ENCODE assay signal across 9 mouse cellular contexts in genomic region chr8:84065037-84065436, GRCm38 (mm10). TPM values are rescaled to one million over a fixed set of nuclear protein-coding genes. Genes with fewer than 3 reads are reported as not detected.
DNase-seq lines count a peak whose midpoint lies in the region; ATAC-seq and TF ChIP-seq lines count a peak whose summit lies in the region.
"Had no signal": no experiment of that assay in that cellular context is flagged by ENCODE, and none has a peak within 500 bp of the region (broad histone marks: within the 10 kb centered on the region; RNA-seq: fewer than 3 reads in every experiment).

Gm10643 (minus strand) TSS chr8:84065137.

- no peak for ATAC-seq in heart, embryonic 16.5 days (replicated peaks; ENCODE audit: extremely low read depth, insufficient read depth, low FRiP score)
- no peak for ATAC-seq in G1E (ENCODE audit: extremely low read depth, insufficient number of reproducible peaks, low FRiP score, poor library complexity, severe bottlenecking)
- ATAC-seq: Patski had no signal

- no peaks in the 10 kb centered on the region for H3K36me3 ChIP-seq in heart, embryonic 16.5 days (ENCODE audit: control insufficient read depth, insufficient read depth)
- peaks cover 11% of the 10 kb centered on the region for H3K36me3 ChIP-seq in G1E (replicated peaks)
- no peaks in the 10 kb centered on the region for H3K36me3 ChIP-seq in hindbrain, embryonic 10.5 days
- H3K36me3 ChIP-seq in midbrain, embryonic 10.5 days: no peaks in the 10 kb centered on the region

- H3K4me3 ChIP-seq in heart, embryonic 16.5 days (ENCODE audit: low read length): peak within 1 kb of the TSS; percentile 85
- peak within 1 kb of the TSS; percentile 81 for H3K4me3 ChIP-seq in G1E (ENCODE audit: low read depth, low read length)
- peak within 1 kb of the TSS; percentile 85 for H3K4me3 ChIP-seq in hindbrain, embryonic 10.5 days
- H3K4me3 ChIP-seq in midbrain, embryonic 10.5 days: peak within 1 kb of the TSS; percentile 90

- peak within 1 kb of the TSS; percentile 90 for H3K27ac ChIP-seq in heart, embryonic 16.5 days (ENCODE audit: low read length)
- peak within 1 kb of the TSS; percentile 92 for H3K27ac ChIP-seq in hindbrain, embryonic 10.5 days
- peak within 1 kb of the TSS; percentile 97 for H3K27ac ChIP-seq in midbrain, embryonic 10.5 days (replicated peaks)

- WGBS in heart, embryonic 16.5 days: 95% methylated on average over 1 of the region's 1 CpGs
- 94% methylated on average over 1 of the region's 1 CpGs for WGBS in hindbrain, embryonic 10.5 days
- 94% methylated on average over 1 of the region's 1 CpGs for WGBS in midbrain, embryonic 10.5 days

- no peaks in the 10 kb centered on the region for H3K9me3 ChIP-seq in heart, embryonic 16.5 days (replicated peaks; ENCODE audit: control insufficient read depth, low read length)
- no peaks in the 10 kb centered on the region for H3K9me3 ChIP-seq in G1E (replicated peaks)
- no peaks in the 10 kb centered on the region for H3K9me3 ChIP-seq in hindbrain, embryonic 10.5 days
- no peaks in the 10 kb centered on the region for H3K9me3 ChIP-seq in midbrain, embryonic 10.5 days (replicated peaks)

- TF ChIP-seq CTCF in G1E (IDR thresholded peaks at IDR 0.05; ENCODE audit: low read depth, low read length): no peak

- H3K27me3 ChIP-seq in heart, embryonic 16.5 days (ENCODE audit: control insufficient read depth, insufficient read depth, low read length): no peaks in the 10 kb centered on the region
- H3K27me3 ChIP-seq in G1E (ENCODE audit: insufficient read depth, low read length): no peaks in the 10 kb centered on the region
- no peaks in the 10 kb centered on the region for H3K27me3 ChIP-seq in hindbrain, embryonic 10.5 days (ENCODE audit: insufficient read depth, poor library complexity, severe bottlenecking)
- H3K27me3 ChIP-seq in midbrain, embryonic 10.5 days (ENCODE audit: low read depth, poor library complexity, severe bottlenecking): no peaks in the 10 kb centered on the region
- H3K27me3 ChIP-seq: Patski had no signal

- DNase-seq in heart, postnatal 14 days: no peak
- no peak for DNase-seq in G1E (ENCODE audit: low spot score)
- DNase-seq in hindbrain, embryonic 10.5 days (ENCODE audit: low spot score): no peak
- DNase-seq in midbrain, embryonic 10.5 days (ENCODE audit: low spot score): no peak
- no peak for DNase-seq in gastrocnemius, adult 18-20 months (ENCODE audit: low spot score)
- no peak for DNase-seq in thymus, postnatal 0 days (ENCODE audit: low spot score)
- no peak for DNase-seq in left cerebral cortex, adult 9 months (ENCODE audit: low spot score in 2 of 2)

- H3K4me2 ChIP-seq in heart, embryonic 16.5 days (ENCODE audit: low read depth, low read length): peak within 1 kb of the TSS; percentile 81

- H3K4me1 ChIP-seq in heart, embryonic 16.5 days (ENCODE audit: control insufficient read depth, insufficient read depth, low read length): peaks cover 31% of the 10 kb centered on the region
- peaks cover 47% of the 10 kb centered on the region for H3K4me1 ChIP-seq in G1E (ENCODE audit: insufficient read depth, low read depth, low read length)
- peaks cover 37% of the 10 kb centered on the region for H3K4me1 ChIP-seq in hindbrain, embryonic 10.5 days (replicated peaks)
- H3K4me1 ChIP-seq in midbrain, embryonic 10.5 days: peaks cover 37% of the 10 kb centered on the region

- peak within 1 kb of the TSS; percentile 87 for H3K9ac ChIP-seq in heart, embryonic 16.5 days (ENCODE audit: low read length)

- intact Hi-C loops in heart, postnatal 14 days (cut with DNase I): no loop called here

RNA-seq across cellular contexts. Expression of gene Gm10643, which starts in this region (rescaled TPM):
- polyA plus RNA-seq in heart, embryonic 16.5 days (2015; fragmentation: Nextera tagmentation; extraction: Ambion mirVana): 0.95 and 1.2 TPM in 2 replicates
- 1 to 10 TPM; 2.6 to 3.3 TPM for total RNA-seq in heart, postnatal 14 days (2021)
- total RNA-seq in G1E (2014; fragmentation: Nextera tagmentation) (1.1 and 2.0 TPM in 2 replicates), G1E (2017) (1.3 and 1.6 TPM in 2 replicates)
- 0.05 and 0.09 TPM in 2 replicates for polyA plus RNA-seq in G1E (2012)
- 1.5 and 1.8 TPM in 2 replicates for polyA plus RNA-seq in hindbrain, embryonic 10.5 days (2016; fragmentation: Nextera tagmentation; extraction: Ambion mirVana)
- polyA plus RNA-seq in midbrain, embryonic 10.5 days (2016; fragmentation: Nextera tagmentation; extraction: Ambion mirVana): 0.69 and 1.6 TPM in 2 replicates
- total RNA-seq in gastrocnemius, adult 18-20 months (2021): 1 to 10 TPM; 1.2 TPM
- 0.90 TPM in 2 replicates for polyA plus RNA-seq in thymus, postnatal 0 days (2015; fragmentation: Nextera tagmentation; extraction: Ambion mirVana)
